Mouse (Mus musculus): ENCODE data around the gene Pcdh7. TPM values are rescaled to one million over a fixed set of nuclear protein-coding genes. Genes with fewer than 3 reads are reported as not detected.
"Not testable (repeated sequence)": the region's sequence is repeated elsewhere in the genome, so short reads cannot be mapped to it uniquely, and the experiment has no call there.

The Pcdh7 gene
- total and polyA plus RNA-seq, 2 experiments: 0.32 to 1.5 TPM

GRCm38 (mm10) chr5:58153966-58154365 is 436.2 kb downstream of the Pcdh7 start:
- Histone ChIP-seq H3K4me1 (ENCODE audit: control insufficient read depth, insufficient read depth, low read length) (no peaks in the 10 kb centered on the region), H3K79me2 (ENCODE audit: control insufficient read depth, insufficient read depth, low read length) (no peaks in the 10 kb centered on the region), H3K9ac (ENCODE audit: low read depth, low read length) (no peak overlapping the region), H3K4me3 (ENCODE audit: insufficient read depth, low read depth, low read length) (no peak overlapping the region), H3K36me3 (ENCODE audit: control insufficient read depth, insufficient read depth, low read length) (no peaks in the 10 kb centered on the region), H3K27ac (replicated peaks; ENCODE audit: insufficient read depth, low read depth, low read length) (no peak overlapping the region), H3K27me3 (ENCODE audit: control insufficient read depth, insufficient read depth, low read length) (no peaks in the 10 kb centered on the region)
- no peak for TF ChIP-seq CTCF (IDR thresholded peaks at IDR 0.05; ENCODE audit: low read depth, low read length)
- DNase-seq (ENCODE audit: extremely low read depth, low read depth, low spot score): no peak
- 68% methylated on average over 5 of the region's 5 CpGs for WGBS

DNA sequence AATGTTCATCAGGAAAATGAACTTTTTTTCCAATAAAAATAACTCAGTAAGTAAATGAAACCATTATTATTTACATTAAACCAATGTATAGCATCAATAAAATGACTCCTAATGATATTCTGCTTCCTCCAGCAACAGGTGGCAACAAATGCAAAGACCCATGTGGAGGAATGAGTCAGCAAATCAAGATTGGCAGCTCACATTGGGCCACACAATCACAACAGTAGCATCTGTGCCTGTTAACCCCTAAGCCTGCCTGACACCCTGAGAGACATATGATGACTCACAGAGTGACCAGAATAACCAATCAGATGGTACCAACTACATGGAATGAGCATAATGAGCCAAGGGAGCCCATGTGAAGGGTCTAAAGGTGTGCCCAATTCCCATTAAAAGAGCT is 454.5 kb downstream of the Pcdh7 start:
- no peak overlapping the region for H3K27ac ChIP-seq (replicated peaks; ENCODE audit: insufficient read depth, low read depth, low read length)
- no peaks in the 10 kb centered on the region for H3K36me3 ChIP-seq (ENCODE audit: control insufficient read depth, insufficient read depth, low read length)
- no peak overlapping the region for H3K9ac ChIP-seq (ENCODE audit: low read depth, low read length)
- no peak for TF ChIP-seq POLR2A (IDR thresholded peaks at IDR 0.05; ENCODE audit: extremely low read depth, insufficient read depth, low read length)
- no peak for TF ChIP-seq CTCF (IDR thresholded peaks at IDR 0.05; ENCODE audit: low read depth, low read length)
- H3K4me1 ChIP-seq (ENCODE audit: control insufficient read depth, insufficient read depth, low read length): no peaks in the 10 kb centered on the region
- no peak for DNase-seq (ENCODE audit: extremely low read depth, low read depth, low spot score)
- H3K27me3 ChIP-seq (ENCODE audit: control insufficient read depth, insufficient read depth, low read length): no peaks in the 10 kb centered on the region
- H3K4me3 ChIP-seq (ENCODE audit: insufficient read depth, low read depth, low read length): no peak overlapping the region
- H3K79me2 ChIP-seq (ENCODE audit: control insufficient read depth, insufficient read depth, low read length): no peaks in the 10 kb centered on the region

DNA sequence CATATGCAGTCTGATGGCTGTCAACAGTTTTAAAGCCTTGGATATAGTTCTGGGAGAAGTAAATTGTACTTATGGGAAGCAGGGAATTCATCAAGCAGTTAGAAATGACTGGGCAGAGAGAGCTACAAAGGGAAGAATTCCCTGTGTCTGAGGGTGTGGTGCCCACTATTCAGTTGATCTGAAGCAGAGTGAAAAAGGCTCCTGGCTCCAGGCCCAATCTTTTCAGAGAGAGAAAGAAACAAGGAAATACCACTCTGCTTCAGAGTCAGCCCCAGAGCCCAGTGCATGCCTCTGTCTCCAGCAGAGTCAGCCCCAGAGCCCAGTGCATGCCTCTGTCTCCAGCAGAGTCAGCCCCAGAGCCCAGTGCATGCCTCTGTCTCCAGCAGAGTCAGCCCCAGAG is 456.6 kb downstream of the Pcdh7 start:
- H3K27me3 ChIP-seq (ENCODE audit: control insufficient read depth, insufficient read depth, low read length); H3K79me2 ChIP-seq (ENCODE audit: control insufficient read depth, insufficient read depth, low read length); H3K36me3 ChIP-seq (ENCODE audit: control insufficient read depth, insufficient read depth, low read length); H3K9ac ChIP-seq (ENCODE audit: low read depth, low read length); H3K27ac ChIP-seq (replicated peaks; ENCODE audit: insufficient read depth, low read depth, low read length); H3K4me3 ChIP-seq (ENCODE audit: insufficient read depth, low read depth, low read length); H3K4me1 ChIP-seq (ENCODE audit: control insufficient read depth, insufficient read depth, low read length); DNase-seq (ENCODE audit: extremely low read depth, low read depth, low spot score): not testable (repeated sequence)

DNA sequence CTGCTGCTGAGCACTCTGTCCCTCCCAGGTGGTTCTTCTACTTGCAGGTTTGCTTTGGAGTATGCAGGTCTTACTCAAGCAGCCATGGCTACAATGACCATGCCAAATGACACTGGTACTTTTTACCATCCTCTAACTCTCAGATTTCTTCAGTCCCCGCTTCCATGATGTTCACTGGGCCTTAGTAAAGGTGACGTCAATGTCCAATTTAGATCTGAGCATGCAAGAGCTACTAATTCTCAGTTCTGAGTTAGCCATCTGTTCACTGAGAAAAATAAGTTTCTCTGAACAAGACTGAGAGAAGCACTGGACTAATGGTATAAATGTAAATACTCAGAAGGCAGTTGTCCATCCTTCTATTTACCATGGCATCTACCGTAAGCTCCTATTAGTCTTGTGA is 457.8 kb downstream of the Pcdh7 start:
- TF ChIP-seq CTCF (IDR thresholded peaks at IDR 0.05; ENCODE audit: low read depth, low read length) (no peak), POLR2A (IDR thresholded peaks at IDR 0.05; ENCODE audit: extremely low read depth, insufficient read depth, low read length) (no peak)
- H3K4me1 ChIP-seq (ENCODE audit: control insufficient read depth, insufficient read depth, low read length): no peaks in the 10 kb centered on the region
- no peaks in the 10 kb centered on the region for H3K36me3 ChIP-seq (ENCODE audit: control insufficient read depth, insufficient read depth, low read length)
- no peak overlapping the region for H3K27ac ChIP-seq (replicated peaks; ENCODE audit: insufficient read depth, low read depth, low read length)
- no peaks in the 10 kb centered on the region for H3K79me2 ChIP-seq (ENCODE audit: control insufficient read depth, insufficient read depth, low read length)
- H3K9ac ChIP-seq (ENCODE audit: low read depth, low read length): no peak overlapping the region
- DNase-seq (ENCODE audit: extremely low read depth, low read depth, low spot score): no peak
- H3K27me3 ChIP-seq (ENCODE audit: control insufficient read depth, insufficient read depth, low read length): no peaks in the 10 kb centered on the region
- no peak overlapping the region for H3K4me3 ChIP-seq (ENCODE audit: insufficient read depth, low read depth, low read length)
- 89% methylated on average over 3 of the region's 3 CpGs for WGBS

Measured in liver, adult 2 months (tissue).